Mouse (Mus musculus) thymus, postnatal 0 days (tissue): ENCODE results near the gene Nxph4. TPM values are rescaled to one million over a fixed set of nuclear protein-coding genes. Genes with fewer than 3 reads are reported as not detected.

Experiments
- DNase-seq: peaks from one replicate; pipeline ENCODE4 v3.0.0-alpha.2; 2015; ENCODE audit warnings: low spot score
- polyA plus RNA-seq: library from polyadenylated mRNA; unstranded; fragments of >200 nt; fragmentation: Nextera tagmentation; extraction: Ambion mirVana; gene quantifications from 2 replicates; pipeline ENCODE4 v1.2.1, GENCODE M21; 2015

Nxph4 gene
- polyA plus RNA-seq, 1 experiment from 2014 or later: 0.23 TPM

DNA sequence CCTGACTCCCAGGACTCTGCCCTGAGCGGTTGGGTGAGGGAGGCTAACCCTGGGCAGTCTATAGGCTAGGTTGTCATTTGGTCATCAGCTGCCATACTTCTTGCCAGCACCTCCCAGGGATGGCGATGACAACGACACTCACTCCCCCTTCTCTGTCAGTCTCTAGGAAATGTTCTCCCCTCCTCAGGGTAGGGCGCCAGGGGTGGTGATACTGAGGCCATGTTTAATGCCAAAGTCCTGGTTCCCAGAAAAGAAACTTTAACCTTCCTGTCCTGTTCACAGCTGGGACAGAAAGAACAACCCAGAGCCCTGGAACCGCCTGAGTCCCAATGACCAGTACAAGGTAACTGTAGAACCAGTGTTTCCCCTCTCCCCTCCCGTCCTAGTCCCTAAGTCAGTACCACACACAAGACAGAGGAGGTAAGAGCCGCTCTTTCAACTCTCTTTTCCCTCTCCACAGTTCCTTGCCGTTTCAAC, 18.3 kb downstream of the Nxph4 start:
- DNase-seq: no peak

DNA sequence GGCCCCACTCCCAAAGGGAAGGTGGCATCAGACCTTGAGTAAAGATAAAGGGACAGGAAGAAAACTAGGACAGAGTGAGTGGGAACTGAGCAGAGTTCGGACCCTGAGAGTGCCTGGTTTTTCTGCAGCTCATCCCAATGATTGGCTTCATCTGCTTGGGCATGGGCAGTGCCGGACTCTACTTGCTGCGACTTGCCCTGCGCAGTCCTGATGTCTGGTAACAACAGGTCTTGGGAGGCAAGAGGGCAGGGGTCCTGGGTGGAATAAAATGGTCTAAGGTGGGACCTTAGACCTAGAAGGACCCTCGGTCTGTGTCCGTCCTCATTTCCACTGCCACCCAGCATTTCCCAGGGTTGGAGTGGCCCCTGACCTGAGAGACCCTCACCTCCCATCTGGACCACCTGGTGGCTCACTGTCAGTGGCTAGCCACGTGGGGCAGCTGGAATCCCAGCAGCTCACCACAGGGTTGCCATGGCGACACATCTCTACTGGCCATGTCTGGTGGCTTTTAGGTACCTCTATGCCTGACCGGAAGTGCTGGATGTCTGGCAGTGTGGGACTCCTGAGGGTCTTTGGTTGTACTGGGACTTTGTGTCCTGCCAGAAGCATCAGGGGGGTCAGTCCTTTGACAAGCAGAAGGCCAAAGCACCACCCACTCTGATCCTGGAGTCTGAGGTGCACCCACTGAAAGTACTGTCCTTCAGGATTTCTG, 18.9 kb downstream of the Nxph4 start:
- no peak for DNase-seq

DNA sequence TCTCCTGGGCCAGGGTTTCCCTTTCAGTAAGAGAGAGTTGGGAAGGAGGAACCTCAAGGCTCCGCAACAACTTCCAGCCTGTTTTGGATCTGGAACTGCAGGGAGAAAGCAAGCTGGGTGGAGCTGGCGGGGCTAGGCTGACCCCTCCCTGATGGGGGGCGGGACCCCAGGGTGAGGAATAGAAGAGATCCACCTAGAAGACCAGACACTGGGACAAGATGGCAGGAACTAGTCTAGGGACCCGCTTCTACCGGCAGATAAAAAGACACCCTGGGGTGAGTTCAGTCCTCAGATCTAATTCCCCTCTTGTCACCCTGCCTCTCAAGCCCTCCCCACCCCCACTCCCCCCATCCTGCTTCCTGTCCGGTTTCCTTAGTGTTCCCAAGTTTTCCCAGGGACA, 19.6 kb downstream of the Nxph4 start, which contains the start of gene Ndufa4l2:
Ndufa4l2 (plus strand) TSS at position 204 of the 400 bp plus-strand sequence.
- DNase-seq: no peak

DNA sequence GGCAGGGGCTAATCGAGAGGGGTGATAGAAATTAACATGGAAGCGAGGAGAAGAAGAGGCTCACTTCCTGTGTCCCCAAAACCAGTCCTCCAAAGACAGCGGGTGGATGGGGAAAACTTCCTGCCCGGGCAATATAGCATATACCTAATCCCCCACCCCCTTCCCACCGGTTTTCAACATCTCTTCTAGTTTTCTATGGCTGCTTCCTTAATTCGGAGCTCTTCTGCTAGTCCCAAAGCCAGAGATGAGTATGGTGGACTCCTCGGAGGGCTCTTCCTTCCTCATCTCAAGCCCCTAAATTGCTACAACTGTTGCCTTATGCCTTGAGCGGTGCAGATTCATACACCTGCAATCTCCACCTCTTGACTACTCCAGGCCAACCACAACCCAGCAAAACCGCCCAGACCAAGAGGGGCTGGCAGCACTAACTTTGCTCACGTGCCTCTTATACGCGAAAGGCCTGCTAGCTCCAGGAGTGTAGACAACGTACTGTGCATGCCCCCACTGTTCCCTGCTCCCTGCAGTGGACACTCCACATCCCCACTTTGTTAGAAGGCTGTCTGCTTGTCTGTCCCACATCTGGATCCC, 20.2 kb downstream of the Nxph4 start:
- DNase-seq: no peak

DNA sequence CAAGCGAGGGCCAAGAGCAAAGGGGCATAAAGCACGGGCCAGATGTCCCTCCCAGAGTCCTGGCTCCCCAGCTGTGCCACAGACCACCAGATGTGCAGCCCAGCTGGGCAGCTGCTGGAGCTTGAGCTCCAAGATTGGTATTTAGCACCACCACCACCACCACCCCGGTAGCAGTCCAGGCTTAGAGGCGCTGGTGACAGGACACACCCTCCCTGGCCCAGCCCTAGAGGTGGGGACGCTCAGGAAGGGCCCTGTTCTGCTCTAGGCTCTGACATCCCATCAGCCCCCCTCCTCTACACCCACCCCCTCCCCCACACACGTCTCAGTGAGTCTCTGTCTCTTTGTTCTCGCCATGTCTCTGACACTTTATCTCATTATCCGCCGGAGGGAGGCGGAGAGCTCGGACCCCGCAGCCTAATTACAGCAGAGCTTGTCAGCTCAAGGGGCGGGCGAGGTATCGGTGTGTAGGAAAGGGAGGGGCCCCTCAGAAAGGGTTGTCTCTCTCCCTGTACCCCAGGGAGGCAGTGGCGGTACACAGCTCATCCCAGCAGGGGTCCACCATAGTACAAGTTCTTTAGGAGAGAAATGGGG, 20.8 kb downstream of the Nxph4 start:
- no peak for DNase-seq

DNA sequence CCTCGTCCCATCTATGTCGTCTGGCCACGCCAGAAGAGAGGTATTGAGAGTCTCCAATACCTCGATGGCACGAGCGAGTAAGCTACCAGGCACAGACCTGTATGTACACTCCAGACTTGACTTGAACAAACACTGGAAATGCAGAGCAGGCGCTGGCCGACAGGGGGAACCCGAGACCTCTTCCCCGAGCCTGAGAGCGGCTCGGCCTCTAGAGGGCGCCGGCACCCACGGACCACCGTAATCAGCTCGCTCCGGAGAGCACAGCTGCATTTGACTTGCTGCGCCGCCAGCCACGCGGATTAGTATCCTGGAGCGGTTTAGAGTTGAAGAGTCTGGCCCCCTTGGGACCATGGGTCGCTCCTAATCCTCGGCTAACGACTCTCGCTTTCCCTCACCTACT, 21.5 kb downstream of the Nxph4 start:
- DNase-seq: peak; percentile 92

DNA sequence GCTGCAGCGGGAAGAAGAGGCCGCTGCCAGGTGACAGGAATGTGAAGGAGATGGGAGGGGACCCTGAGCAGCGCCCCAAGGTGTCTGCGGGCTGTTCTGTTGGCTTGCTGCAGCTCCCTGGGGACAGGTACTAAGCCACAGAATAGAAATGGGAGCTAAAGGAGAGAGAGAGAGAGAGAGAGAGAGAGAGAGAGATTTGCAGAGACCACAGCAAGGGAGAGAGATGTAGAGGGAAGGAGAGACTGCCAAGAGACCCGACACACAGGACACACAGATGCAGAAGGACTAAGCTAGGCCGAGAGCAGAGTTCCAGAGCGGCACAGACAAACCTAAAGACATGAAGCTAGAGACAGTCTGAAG, 22.1 kb downstream of the Nxph4 start:
- no peak for DNase-seq

DNA sequence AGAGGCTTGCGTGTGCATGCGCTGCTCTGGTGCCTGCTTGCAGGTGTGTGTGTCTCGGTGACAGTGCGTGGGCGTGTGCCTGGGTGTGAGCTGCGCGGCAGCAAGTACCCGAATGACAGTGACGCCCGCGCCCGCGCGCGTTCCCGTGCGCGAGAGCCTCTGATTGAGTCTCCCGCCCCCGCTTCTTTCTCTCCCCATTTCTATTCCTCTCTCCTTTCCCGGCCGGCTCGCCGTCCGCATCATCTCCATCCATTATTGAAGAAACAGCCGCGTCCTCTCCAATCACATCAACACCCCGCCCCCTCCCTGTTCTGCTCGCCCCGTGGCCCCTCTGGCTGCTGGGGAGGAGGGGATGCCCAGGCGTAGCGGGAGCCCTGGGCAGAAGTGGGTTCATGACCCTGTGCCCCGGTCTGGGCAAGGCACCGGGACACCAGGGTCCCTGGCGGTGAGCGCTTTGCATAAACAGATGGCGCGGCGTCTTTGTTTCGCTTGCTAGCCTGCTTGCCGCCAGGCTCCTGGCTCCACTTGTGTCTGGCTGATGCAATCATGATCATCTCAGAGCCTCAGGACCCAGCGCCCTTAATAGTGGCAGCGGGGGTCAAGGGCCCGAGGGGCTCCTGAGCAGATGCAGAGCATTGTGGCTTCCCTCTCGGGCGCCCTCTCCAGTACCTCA, 22.6 kb downstream of the Nxph4 start:
- peak; percentile 62 for DNase-seq

DNA sequence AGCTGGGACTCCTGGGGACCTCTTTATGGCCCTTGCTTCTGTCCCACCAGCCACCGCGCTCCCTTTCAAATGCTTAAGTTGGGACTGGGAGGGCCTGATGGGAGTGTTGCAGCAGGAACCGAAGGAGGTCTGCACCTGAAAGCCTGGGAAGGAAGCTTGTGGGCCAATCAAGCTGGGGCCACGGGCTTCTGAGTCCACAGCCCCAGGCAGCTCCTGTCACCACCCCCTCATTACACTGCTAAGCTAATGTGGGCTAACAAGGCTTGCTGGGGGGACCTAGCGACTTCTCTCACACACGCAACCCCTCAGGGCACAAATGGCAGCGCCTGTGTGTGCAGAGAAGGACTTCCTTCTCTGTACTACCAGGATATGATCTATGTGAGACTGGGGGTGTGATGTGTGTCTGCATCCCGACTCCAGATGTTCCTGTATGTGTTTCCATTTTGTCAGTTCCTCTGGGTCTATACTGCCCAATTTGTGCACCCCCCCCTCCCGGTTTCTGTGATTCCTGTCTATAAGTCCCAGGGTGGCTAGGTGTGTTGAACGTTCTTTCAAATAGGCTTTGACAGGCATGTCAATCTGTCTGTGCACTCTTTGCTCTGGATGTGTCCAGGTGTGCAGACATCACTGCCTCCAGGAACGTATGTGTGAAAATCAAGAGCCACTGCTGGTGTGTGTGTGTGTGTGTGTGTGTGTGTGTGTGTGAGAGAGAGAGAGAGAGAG, 23.3 kb downstream of the Nxph4 start:
- no peak for DNase-seq

DNA sequence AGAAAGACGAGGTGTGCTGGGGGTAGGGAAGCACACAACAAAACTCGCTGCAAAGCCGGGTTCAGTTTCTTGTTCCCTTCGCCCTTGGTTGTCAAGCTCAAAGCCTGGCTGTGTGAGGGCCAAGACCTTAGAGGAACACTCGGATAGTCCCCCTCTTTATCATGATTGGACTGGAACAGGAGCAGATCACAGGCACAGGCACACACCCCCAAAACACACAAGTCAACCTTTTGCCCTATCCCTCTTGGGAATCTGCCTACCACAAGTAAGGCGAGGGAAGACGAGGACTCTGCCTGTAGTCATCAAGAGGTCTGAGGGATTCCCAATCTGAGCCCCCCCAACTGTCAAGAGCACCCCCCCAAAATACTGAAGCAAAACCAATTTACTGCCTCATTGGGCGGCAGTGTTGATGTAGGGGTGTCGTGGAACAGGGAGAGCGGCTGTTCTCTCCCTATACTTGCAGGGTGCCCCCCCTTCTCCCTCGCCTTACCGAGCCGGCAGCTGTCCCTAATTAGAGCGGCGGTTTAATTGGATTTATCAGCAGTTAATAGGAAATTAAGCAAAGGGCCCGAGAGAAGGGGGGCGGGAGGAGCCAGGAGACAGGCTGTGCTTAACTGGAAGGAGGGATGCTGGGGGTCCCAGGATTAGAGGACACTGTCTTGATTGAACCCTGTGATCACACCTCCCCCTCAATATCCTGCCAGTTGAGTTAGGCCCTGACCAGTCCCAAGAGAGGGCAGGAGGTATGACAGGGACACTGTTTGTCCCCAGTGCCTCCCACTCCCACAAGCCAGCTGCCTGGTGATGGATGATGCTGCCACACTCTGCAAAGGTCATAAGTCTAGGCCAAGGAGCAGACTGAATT, 24.3 kb downstream of the Nxph4 start:
- DNase-seq: no peak

DNA sequence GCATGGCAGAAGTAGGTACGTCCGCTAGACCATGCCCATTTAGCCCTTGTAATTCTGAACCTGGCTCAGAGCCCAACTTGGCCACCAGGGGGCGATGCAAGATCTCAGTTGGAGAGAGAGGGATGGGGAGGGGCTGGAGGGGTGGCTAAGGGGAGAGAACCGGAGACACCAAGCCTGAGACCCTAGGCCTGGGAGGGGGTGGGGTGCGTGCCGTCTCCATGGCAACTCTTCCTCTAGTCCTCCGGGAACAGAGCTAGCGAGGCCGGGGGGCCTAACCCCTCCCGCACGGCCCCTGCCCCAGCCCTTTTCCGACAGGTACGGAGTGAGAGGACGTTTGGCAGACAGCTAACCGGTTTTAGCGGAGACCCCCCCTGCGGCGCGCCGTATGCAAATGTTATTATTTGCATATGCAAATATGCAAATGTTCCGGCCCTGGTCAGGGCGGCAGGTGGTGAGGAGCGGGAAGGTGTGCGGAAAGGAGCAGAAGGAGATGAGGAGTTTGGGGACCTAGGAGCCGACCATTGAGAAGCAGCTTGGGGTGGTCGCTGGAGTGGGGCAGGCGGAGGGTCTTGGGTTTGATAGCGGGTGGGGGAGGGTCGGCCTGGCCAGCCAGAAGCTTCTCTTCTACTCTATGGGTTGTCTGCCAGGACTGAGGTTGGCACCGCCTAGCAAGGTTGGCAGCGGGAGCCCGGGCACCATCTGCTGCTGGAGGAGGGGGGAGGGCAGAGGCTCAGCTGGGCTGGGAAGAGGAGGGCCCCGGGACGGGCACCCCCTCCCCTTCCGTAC, 25.1 kb downstream of the Nxph4 start:
- peak; percentile 90 for DNase-seq

DNA sequence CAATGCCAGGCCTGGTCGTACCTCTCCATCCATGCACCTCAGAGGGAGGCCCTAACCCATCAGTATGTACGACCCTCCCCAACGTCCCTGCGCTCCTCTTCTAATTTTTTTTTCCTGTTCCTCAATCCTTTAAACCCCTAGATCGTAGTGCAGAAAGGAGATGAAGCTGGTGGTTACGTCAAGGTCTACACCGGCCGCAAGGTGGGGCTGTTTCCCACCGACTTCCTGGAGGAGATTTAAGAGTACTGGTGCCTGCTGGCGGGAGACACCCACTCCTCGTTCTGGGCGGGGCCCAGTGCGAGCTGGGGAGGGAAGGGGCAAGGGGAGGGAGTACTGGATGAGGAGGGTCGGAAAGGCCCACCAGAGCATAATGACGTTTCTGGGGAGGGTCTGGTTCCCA, 26.1 kb downstream of the Nxph4 start:
- DNase-seq: peak; percentile 86

DNA sequence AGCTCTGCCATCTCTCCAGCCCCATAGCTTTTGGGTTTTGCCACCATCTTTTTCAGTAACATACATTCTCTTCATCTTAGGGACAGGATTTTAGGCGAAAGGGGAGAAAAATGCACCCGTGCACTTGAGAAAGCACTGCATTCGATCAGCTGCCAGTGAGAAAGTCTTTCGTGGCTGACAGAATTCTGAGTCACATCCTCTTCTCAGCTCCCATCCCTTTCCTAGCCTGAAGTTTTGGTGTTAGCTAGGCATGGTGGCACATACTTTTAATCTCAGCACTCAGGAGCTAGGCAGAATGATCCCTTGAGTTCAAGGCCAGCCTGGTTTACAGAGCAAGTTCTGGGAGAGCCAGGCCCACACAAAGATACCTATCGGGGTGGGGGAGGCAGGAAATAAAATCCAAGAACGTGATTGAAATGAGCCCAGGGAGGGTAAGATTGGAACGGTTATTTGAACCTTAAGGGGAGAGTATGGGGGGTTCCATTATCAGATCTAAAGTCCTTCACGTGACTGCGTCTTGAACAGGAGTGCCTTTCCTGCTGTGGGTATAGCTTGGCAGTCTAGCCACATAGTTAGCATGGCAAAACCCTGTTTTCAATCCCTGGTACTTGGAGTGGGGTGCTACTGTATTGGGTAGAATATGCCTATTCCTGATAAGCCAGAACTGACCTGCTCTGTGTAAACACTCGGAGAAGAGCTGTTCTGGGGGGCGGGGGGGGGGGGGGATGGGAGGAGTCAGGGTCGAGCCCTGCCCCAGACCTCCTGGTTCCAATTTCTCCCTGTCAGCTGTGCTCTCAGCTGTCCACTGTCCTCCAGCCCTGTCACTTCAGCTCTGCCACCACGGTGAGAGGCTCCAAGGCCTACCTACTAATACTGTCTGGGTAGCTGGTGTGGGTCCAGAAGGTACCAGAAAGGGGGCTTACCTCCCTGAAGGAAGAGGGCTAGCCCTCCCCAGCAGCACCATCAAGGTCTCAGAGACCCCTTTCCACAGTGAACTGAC, 33.2 kb downstream of the Nxph4 start, which contains the start of gene Stac3:
Stac3 (plus strand) TSS at position 793 of the 1,000 bp plus-strand sequence.
- DNase-seq: no peak

DNA sequence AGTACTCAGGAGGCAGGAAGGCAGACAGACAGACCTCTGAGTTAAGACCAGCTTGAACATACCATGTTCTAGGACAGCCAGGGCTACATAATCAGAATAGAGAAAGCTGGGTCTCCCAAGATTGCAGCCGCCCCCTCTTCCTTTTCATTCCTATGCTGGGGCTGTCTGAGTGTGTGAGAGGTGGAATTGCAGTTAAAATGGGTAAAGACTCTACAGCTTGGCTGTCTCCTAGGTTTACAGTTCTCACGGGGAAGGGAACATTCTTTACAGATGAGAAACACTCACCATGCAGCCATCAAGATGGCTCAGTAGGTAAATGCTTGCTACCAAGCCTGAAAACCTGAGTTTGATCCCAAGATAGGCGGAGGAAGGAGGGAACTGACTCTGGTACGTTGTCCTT, 34.3 kb downstream of the Nxph4 start:
- DNase-seq: no peak

DNA sequence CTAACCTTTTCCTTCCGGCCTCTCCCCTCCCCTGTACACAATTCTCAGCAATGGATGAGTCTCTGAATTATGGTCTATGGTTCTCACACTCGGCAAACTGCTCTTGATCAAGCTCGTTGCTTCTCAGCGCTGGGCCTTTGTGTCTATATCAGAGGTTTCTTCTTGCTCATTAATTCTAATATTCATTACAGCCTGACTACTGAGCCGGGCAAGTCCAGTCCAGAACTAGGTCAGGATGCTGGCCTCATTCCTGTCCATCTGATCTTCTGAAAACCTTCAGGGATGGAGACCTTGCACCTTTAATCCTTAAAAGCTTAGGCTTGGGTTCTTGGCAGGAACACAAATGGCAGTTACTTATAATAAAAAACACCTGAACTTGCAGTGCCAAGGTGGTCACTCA, 34.8 kb downstream of the Nxph4 start:
- DNase-seq: no peak

DNA sequence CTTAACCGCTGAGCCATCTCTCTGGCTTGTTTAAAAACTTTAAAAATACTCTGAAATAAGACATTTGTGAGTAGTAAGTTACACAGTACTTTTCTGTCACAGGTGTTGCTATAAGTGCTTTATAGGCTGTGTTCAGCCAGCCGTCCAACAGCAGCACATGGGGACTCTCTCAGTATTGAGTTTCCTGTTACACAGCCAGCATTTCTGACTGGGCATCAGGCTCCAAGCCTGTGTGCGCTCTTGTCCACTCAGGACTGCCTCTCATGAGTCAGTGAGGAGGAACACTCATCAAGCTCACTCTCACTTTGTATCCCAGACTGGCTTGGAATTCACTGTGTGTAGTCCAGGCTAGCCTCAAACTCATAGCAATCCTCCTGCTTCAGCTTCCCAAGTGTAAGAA, 38.2 kb downstream of the Nxph4 start:
- DNase-seq: no peak

DNA sequence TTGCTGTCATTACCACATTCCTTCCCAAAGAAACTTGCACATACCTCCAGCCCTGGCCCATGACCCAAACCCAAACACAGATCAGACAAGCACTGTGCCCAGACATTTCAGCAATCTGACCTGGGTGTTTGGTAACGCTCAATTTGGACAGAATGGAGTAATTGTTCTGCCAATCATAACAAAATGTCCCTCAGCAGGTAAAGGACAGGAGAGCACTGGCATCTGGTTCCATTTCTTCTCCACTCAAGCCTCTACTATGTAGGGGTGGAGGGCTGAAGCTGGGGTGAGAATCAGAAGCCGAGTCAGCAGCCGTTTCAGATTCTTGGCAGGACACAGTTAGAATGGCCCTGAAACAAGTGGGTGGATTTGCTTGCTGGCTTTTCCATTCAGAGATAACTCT, 42.2 kb downstream of the Nxph4 start:
- no peak for DNase-seq

DNA sequence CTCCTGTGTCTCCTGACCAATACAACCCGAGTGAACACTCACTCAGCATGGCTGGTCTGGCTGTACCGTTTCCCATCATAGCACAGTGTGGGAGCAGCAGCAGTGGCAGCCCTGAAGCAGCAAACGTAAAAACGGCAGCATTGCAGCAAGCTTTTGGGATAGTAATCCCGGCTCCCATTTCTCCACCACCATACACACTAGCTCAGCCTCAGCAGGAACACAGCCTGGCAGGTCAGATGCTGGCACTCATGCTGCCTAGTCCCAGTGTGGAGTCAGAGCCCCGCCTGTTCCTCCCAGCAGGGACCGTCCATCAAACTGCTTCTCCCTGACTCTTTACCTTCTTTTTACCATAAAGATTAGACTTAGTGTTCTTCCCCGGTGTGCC, 43.2 kb downstream of the Nxph4 start:
- no peak for DNase-seq
